Mouse (Mus musculus) heart, embryonic 15.5 days (tissue): ENCODE measurements around the gene Serpina1b. TPM values are rescaled to one million over a fixed set of nuclear protein-coding genes. Genes with fewer than 3 reads are reported as not detected.
"Not testable (repeated sequence)": the region's sequence is repeated elsewhere in the genome, so short reads cannot be mapped to it uniquely, and the experiment has no call there.

Source experiments
- ATAC-seq: fragments of 200-750 bp; cut with Nextera tagmentation; replicated peaks from 2 replicates; pipeline ENCODE4 v1.8.0; 2017; ENCODE audit warnings: low read depth, moderate TSS enrichment; ENCODE audit not compliant: insufficient number of reproducible peaks, insufficient read depth, low FRiP score
- H3K27ac ChIP-seq: fragments of 300-500 bp; sonication (generic); 2 replicates; pipeline ENCODE4 v1.5.1; 2015; ENCODE audit warnings: mild to moderate bottlenecking, inconsistent platforms
- H3K27me3 ChIP-seq: fragments of 300-500 bp; sonication (generic); 2 replicates; pipeline ENCODE4 v1.6.1; 2015; ENCODE audit warnings: inconsistent platforms
- H3K36me3 ChIP-seq: fragments of 300-500 bp; sonication (generic); 2 replicates; pipeline ENCODE4 v1.6.1; 2015; ENCODE audit warnings: mild to moderate bottlenecking, inconsistent platforms
- H3K4me1 ChIP-seq: fragments of 300-500 bp; sonication (generic); replicated peaks from 2 replicates; pipeline ENCODE4 v1.6.1; 2015; ENCODE audit warnings: inconsistent platforms
- H3K4me2 ChIP-seq: fragments of 300-500 bp; sonication (generic); 2 replicates; pipeline ENCODE4 v1.6.1; 2015; ENCODE audit warnings: inconsistent platforms, mild to moderate bottlenecking, moderate library complexity
- H3K4me3 ChIP-seq: fragments of 300-500 bp; sonication (generic); 2 replicates; pipeline ENCODE4 v1.5.1; 2015; ENCODE audit warnings: mild to moderate bottlenecking, inconsistent platforms
- H3K9ac ChIP-seq: fragments of 300-500 bp; sonication (generic); 2 replicates; pipeline ENCODE4 v1.6.1; 2015; ENCODE audit warnings: mild to moderate bottlenecking, inconsistent platforms
- H3K9me3 ChIP-seq: fragments of 300-500 bp; sonication (generic); replicated peaks from 2 replicates; pipeline ENCODE4 v1.6.1; 2016; ENCODE audit warnings: inconsistent platforms
- WGBS: fragments of 180-500 bp; shearing (Covaris S2); methylation state at CpG from one replicate; pipeline ENCODE4 v1.1.7; 2015; ENCODE audit warnings: mixed read lengths; 5-methylcytosine and 5-hydroxymethylcytosine counted together
- polyA plus RNA-seq: library from polyadenylated mRNA; unstranded; fragments of >200 nt; fragmentation: Nextera tagmentation; extraction: Ambion mirVana; gene quantifications from 2 replicates; pipeline ENCODE4 v1.2.1, GENCODE M21; 2015

Gene Serpina1b
- polyA plus RNA-seq, 1 experiment from 2014 or later = 1.5 TPM

- no peak for ATAC-seq
- Histone ChIP-seq H3K4me2 (no peak overlapping the region), H3K4me3 (no peak overlapping the region), H3K9ac (no peak overlapping the region), H3K27me3 (no peaks in the 10 kb centered on the region), H3K36me3 (no peaks in the 10 kb centered on the region), H3K9me3 (no peaks in the 10 kb centered on the region), H3K4me1 (no peaks in the 10 kb centered on the region), H3K27ac (no peak overlapping the region)
- WGBS = 23% methylated on average over 3 of the region's 3 CpGs
Observed at GRCm38 (mm10) chr12:103688221-103688814, 141.9 kb downstream of the Serpina1b start.

GRCm38 (mm10) chr12:103687021-103687420 lies 143.2 kb downstream of the Serpina1b start:
- no peak overlapping the region for H3K4me2 ChIP-seq
- H3K36me3 ChIP-seq = no peaks in the 10 kb centered on the region
- no peaks in the 10 kb centered on the region for H3K9me3 ChIP-seq
- no peak overlapping the region for H3K27ac ChIP-seq
- H3K4me3 ChIP-seq = no peak overlapping the region
- no peaks in the 10 kb centered on the region for H3K4me1 ChIP-seq
- WGBS = 57% methylated on average over 7 of the region's 7 CpGs
- no peaks in the 10 kb centered on the region for H3K27me3 ChIP-seq
- H3K9ac ChIP-seq = no peak overlapping the region
- no peak for ATAC-seq

GRCm38 (mm10) chr12:103686050-103686449 lies 144.1 kb downstream of the Serpina1b start:
- H3K4me3 ChIP-seq = no peak overlapping the region
- no peak overlapping the region for H3K27ac ChIP-seq
- H3K4me2 ChIP-seq = no peak overlapping the region
- H3K36me3 ChIP-seq = no peaks in the 10 kb centered on the region
- ATAC-seq = no peak
- H3K27me3 ChIP-seq = no peaks in the 10 kb centered on the region
- H3K9ac ChIP-seq = no peak overlapping the region
- H3K4me1 ChIP-seq = no peaks in the 10 kb centered on the region
- WGBS = 58% methylated on average over 3 of the region's 3 CpGs
- H3K9me3 ChIP-seq = no peaks in the 10 kb centered on the region

- no peak for ATAC-seq
- Histone ChIP-seq H3K4me1 (no peaks in the 10 kb centered on the region), H3K27me3 (no peaks in the 10 kb centered on the region), H3K9me3 (no peaks in the 10 kb centered on the region), H3K4me3 (no peak overlapping the region), H3K9ac (no peak overlapping the region), H3K36me3 (no peaks in the 10 kb centered on the region), H3K4me2 (no peak overlapping the region), H3K27ac (no peak overlapping the region)
- WGBS = 44% methylated on average over 3 of the region's 3 CpGs
Observed at GRCm38 (mm10) chr12:103685386-103685785, 144.8 kb downstream of the Serpina1b start.

- Histone ChIP-seq H3K4me2 (no peak overlapping the region), H3K4me3 (no peak overlapping the region), H3K9ac (no peak overlapping the region), H3K27me3 (no peaks in the 10 kb centered on the region), H3K4me1 (no peaks in the 10 kb centered on the region), H3K36me3 (no peaks in the 10 kb centered on the region), H3K9me3 (no peaks in the 10 kb centered on the region), H3K27ac (no peak overlapping the region)
- no peak for ATAC-seq
- 49% methylated on average over 4 of the region's 4 CpGs for WGBS
Observed at GRCm38 (mm10) chr12:103683775-103684174, 146.4 kb downstream of the Serpina1b start.

GRCm38 (mm10) chr12:103681739-103682138 lies 148.4 kb downstream of the Serpina1b start:
- Histone ChIP-seq H3K4me1 (no peaks in the 10 kb centered on the region), H3K9ac (no peak overlapping the region), H3K27ac (no peak overlapping the region), H3K27me3 (no peaks in the 10 kb centered on the region), H3K36me3 (no peaks in the 10 kb centered on the region), H3K9me3 (no peaks in the 10 kb centered on the region), H3K4me2 (no peak overlapping the region), H3K4me3 (no peak overlapping the region)
- no peak for ATAC-seq
- WGBS = 61% methylated on average over 2 of the region's 2 CpGs

GRCm38 (mm10) chr12:103681169-103681568 lies 149.0 kb downstream of the Serpina1b start:
- Histone ChIP-seq H3K4me1 (0 out of 2 replicates have a peak, but pooled peaks cover 2% of the 10 kb centered on the region), H3K27ac (no peak overlapping the region), H3K4me2 (no peak overlapping the region), H3K36me3 (no peaks in the 10 kb centered on the region), H3K4me3 (no peak overlapping the region), H3K9ac (no peak overlapping the region), H3K9me3 (no peaks in the 10 kb centered on the region), H3K27me3 (no peaks in the 10 kb centered on the region)
- WGBS = 82% methylated on average over 2 of the region's 2 CpGs
- ATAC-seq = no peak

- not testable (repeated sequence) for ATAC-seq, H3K36me3 ChIP-seq, H3K27me3 ChIP-seq, H3K27ac ChIP-seq, H3K9me3 ChIP-seq, H3K4me2 ChIP-seq, H3K4me1 ChIP-seq, H3K9ac ChIP-seq, H3K4me3 ChIP-seq
- WGBS = 97% methylated on average over 1 of the region's 1 CpGs
Observed at GRCm38 (mm10) chr12:103679853-103680252, 150.3 kb downstream of the Serpina1b start.

Other genes with a start within 250 kb of the Serpina1b start
- 0.55 TPM in 1 of 2 replicates, not detected in the other for gene Serpina10, start 198.9 kb downstream of the Serpina1b start, polyA plus RNA-seq
- 1.2 and 10.7 TPM in 2 replicates for gene Serpina6, start 173.2 kb downstream of the Serpina1b start, polyA plus RNA-seq
- gene Serpina16, start 154.2 kb downstream of the Serpina1b start, polyA plus RNA-seq = not detected in 2 replicates
- gene Serpina1f, start 134.8 kb downstream of the Serpina1b start, polyA plus RNA-seq = not detected in 2 replicates
- gene Serpina1d, start 56.8 kb downstream of the Serpina1b start, polyA plus RNA-seq = 0.40 and 2.0 TPM in 2 replicates
- 1.00 and 4.2 TPM in 2 replicates for gene Serpina1a, start 33.2 kb upstream of the Serpina1b start, polyA plus RNA-seq
- gene Serpina1c, start 74.5 kb upstream of the Serpina1b start, polyA plus RNA-seq = 0.43 and 1.8 TPM in 2 replicates
- gene Serpina1e, start 128.6 kb upstream of the Serpina1b start, polyA plus RNA-seq = 0.40 and 1.6 TPM in 2 replicates
- not detected in 2 replicates for gene Serpina11, start 159.6 kb upstream of the Serpina1b start, polyA plus RNA-seq
- 0.18 and 0.33 TPM in 2 replicates for gene Serpina9, start 183.4 kb upstream of the Serpina1b start, polyA plus RNA-seq
- not detected in 2 replicates for gene Serpina12, start 214.1 kb upstream of the Serpina1b start, polyA plus RNA-seq